Mouse (Mus musculus): Measurements from ENCODE around the gene Aplnr. TPM values are rescaled to one million over a fixed set of nuclear protein-coding genes. Genes with fewer than 3 reads are reported as not detected.

Aplnr gene
- polyA plus RNA-seq, 1 experiment = not detected

DNA sequence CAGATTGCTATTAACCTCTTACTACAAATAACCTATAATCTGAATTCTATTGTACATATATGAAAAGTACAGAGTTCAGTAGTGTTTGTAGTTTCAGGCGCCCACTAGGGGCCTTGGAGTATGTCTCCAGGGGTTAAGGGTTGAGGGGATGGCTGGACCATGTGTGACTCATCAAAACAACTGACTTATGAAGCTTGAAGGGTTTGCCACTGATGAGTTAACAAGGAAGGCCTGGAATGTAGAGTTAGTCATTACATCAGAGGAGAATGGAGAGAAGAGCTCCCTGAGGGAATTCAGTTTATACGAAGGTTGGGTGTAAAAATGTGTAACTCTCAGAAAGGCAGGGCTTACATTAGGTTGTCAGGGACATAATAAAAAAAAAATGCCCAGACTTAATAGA, 38.0 kb upstream of the Aplnr start:
- no peaks in the 10 kb centered on the region for H3K79me2 ChIP-seq (ENCODE audit: control insufficient read depth, insufficient read depth)
- TF ChIP-seq CTCF (IDR thresholded peaks at IDR 0.05; ENCODE audit: control insufficient read depth, insufficient read depth, insufficient read length) (no peak), USF1 (IDR thresholded peaks at IDR 0.05; ENCODE audit: low read depth) (no peak), MYOG (IDR thresholded peaks at IDR 0.05; ENCODE audit: control insufficient read depth, extremely low read depth, insufficient read length) (no peak), MYOD1 (IDR thresholded peaks at IDR 0.05; ENCODE audit: control insufficient read depth, insufficient read length, low read depth) (no peak), CEBPB (IDR thresholded peaks at IDR 0.05; ENCODE audit: low read depth) (peak; percentile 50), FOSL1 (IDR thresholded peaks at IDR 0.05; ENCODE audit: insufficient read depth, low read length, poor library complexity, severe bottlenecking) (peak; percentile 58), MAX (IDR thresholded peaks at IDR 0.05) (no peak)
- H3K4me3 ChIP-seq (ENCODE audit: insufficient read depth, poor library complexity, severe bottlenecking) = no peak overlapping the region
- no peak overlapping the region for H3ac ChIP-seq (ENCODE audit: control insufficient read depth, insufficient read length, low read depth)
- no peaks in the 10 kb centered on the region for H3K27me3 ChIP-seq (ENCODE audit: control insufficient read depth, insufficient read depth, insufficient read length)
- H3K79me3 ChIP-seq (ENCODE audit: low read depth) = no peaks in the 10 kb centered on the region
- H3K36me3 ChIP-seq (ENCODE audit: control insufficient read depth, insufficient read depth) = no peaks in the 10 kb centered on the region

DNA sequence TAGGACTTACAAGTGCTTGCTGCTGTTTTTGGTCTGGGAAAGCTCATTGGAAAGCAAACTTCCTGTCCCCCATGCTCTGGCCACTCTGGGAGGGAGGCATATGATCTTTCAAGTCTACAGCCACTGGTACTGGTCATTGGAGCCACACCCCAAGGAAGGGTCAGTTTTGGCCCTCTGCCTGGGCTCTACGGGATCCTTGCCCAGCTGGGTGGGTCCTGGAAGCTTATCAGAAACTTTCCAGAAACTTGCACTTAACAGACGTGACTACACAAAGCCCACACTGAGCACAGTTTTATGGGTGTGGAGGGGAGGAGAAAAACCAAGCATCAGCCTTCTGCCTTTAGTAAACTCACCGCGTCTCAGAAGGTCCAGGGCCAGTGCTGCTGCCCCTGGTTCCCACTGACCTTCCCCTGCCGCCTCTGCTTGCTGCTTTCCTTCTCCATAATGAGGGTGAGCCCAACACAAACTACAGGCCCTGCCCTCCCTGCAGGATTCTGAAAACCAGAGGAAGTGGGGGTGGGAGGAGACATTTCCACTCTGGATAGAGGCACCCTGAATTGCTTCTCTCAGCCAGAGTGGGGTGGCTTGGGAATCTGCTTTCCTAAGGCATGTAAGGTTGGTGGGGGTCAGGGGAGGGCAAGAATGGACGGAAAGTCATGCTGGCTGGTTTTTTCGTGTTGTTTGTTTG, 37.1 kb upstream of the Aplnr start:
- TF ChIP-seq MAX (IDR thresholded peaks at IDR 0.05) (peak; percentile 43), CEBPB (IDR thresholded peaks at IDR 0.05; ENCODE audit: low read depth) (no peak)
- H3K27me3 ChIP-seq (ENCODE audit: control insufficient read depth, insufficient read depth, insufficient read length) = no peaks in the 10 kb centered on the region
- H3K79me3 ChIP-seq (ENCODE audit: low read depth) = no peaks in the 10 kb centered on the region
- no peaks in the 10 kb centered on the region for H3K79me2 ChIP-seq (ENCODE audit: control insufficient read depth, insufficient read depth)
- H3ac ChIP-seq (ENCODE audit: control insufficient read depth, insufficient read length, low read depth) = peak overlapping the region; percentile 30
- no peak overlapping the region for H3K4me3 ChIP-seq (ENCODE audit: insufficient read depth, poor library complexity, severe bottlenecking)
- H3K36me3 ChIP-seq (ENCODE audit: control insufficient read depth, insufficient read depth) = no peaks in the 10 kb centered on the region

DNA sequence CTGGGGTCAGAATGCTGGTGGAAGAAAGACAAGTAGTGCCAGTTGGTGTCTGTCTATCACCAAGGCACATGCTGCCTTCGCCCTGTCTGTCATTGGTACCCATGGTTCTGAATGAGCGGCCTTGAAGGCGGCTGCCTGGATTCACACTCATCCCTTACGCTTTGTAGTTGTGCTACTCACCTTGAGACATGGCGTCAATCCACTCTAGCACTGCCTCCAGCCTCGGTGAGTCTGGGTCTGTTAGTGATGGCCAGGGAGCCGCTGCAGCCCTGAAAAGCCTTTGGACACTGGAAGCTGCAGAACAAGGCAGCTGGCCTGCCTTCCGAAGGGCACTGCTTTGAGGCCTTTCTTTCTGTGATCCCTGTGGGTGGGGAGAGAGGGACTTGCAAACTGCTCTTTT, 32.8 kb upstream of the Aplnr start:
- Histone ChIP-seq H3K36me3 (ENCODE audit: control insufficient read depth, insufficient read depth) (no peaks in the 10 kb centered on the region), H3K4me3 (ENCODE audit: insufficient read depth, poor library complexity, severe bottlenecking) (no peak overlapping the region), H3ac (ENCODE audit: control insufficient read depth, insufficient read length, low read depth) (no peak overlapping the region), H3K27me3 (ENCODE audit: control insufficient read depth, insufficient read depth, insufficient read length) (no peaks in the 10 kb centered on the region), H3K79me3 (ENCODE audit: low read depth) (no peaks in the 10 kb centered on the region), H3K79me2 (ENCODE audit: control insufficient read depth, insufficient read depth) (no peaks in the 10 kb centered on the region)
- TF ChIP-seq MAX (IDR thresholded peaks at IDR 0.05) = no peak
- no peak for TF ChIP-seq CTCF (IDR thresholded peaks at IDR 0.05; ENCODE audit: control insufficient read depth, insufficient read depth, insufficient read length)
- no peak for TF ChIP-seq CEBPB (IDR thresholded peaks at IDR 0.05; ENCODE audit: low read depth)
- TF ChIP-seq FOSL1 (IDR thresholded peaks at IDR 0.05; ENCODE audit: insufficient read depth, low read length, poor library complexity, severe bottlenecking) = no peak
- TF ChIP-seq USF1 (IDR thresholded peaks at IDR 0.05; ENCODE audit: low read depth) = no peak
- no peak for TF ChIP-seq MYOG (IDR thresholded peaks at IDR 0.05; ENCODE audit: control insufficient read depth, extremely low read depth, insufficient read length)
- no peak for TF ChIP-seq MYOD1 (IDR thresholded peaks at IDR 0.05; ENCODE audit: control insufficient read depth, insufficient read length, low read depth)

DNA sequence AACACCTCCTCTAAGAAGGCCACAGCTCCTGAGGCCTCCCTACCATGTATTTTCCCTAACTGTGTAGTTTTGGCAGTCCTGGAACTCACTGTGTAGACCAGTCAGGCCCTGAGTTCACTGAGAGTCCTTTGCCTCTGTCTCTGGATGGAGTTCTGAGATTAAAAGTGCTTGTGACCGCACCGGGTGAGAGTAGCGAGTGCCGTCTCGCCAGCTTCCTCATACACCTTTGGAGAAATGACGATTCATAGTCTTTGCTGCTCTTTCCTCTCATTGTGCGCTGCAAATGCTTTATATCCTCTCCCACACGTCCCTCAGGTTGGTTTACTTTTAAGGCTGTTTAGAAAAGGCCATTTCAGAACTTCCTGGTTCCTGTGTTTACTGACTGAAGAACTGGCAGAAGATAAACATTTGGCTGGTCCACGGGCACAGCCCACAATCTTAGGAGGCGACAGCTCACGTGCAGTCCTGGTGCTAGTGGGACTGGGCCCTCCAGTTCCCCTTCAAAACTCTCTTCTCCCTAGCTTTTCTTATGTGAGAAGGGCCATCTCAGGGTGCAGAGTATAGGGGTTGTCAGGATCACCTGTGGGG, 30.5 kb upstream of the Aplnr start:
- Histone ChIP-seq H3K27me3 (ENCODE audit: control insufficient read depth, insufficient read depth, insufficient read length) (no peaks in the 10 kb centered on the region), H3K79me3 (ENCODE audit: low read depth) (no peaks in the 10 kb centered on the region), H3K4me3 (ENCODE audit: insufficient read depth, poor library complexity, severe bottlenecking) (no peak overlapping the region), H3ac (ENCODE audit: control insufficient read depth, insufficient read length, low read depth) (no peak overlapping the region), H3K36me3 (ENCODE audit: control insufficient read depth, insufficient read depth) (no peaks in the 10 kb centered on the region), H3K79me2 (ENCODE audit: control insufficient read depth, insufficient read depth) (no peaks in the 10 kb centered on the region)
- TF ChIP-seq FOSL1 (IDR thresholded peaks at IDR 0.05; ENCODE audit: insufficient read depth, low read length, poor library complexity, severe bottlenecking) = no peak
- no peak for TF ChIP-seq CTCF (IDR thresholded peaks at IDR 0.05; ENCODE audit: control insufficient read depth, insufficient read depth, insufficient read length)
- no peak for TF ChIP-seq MYOG (IDR thresholded peaks at IDR 0.05; ENCODE audit: control insufficient read depth, extremely low read depth, insufficient read length)

DNA sequence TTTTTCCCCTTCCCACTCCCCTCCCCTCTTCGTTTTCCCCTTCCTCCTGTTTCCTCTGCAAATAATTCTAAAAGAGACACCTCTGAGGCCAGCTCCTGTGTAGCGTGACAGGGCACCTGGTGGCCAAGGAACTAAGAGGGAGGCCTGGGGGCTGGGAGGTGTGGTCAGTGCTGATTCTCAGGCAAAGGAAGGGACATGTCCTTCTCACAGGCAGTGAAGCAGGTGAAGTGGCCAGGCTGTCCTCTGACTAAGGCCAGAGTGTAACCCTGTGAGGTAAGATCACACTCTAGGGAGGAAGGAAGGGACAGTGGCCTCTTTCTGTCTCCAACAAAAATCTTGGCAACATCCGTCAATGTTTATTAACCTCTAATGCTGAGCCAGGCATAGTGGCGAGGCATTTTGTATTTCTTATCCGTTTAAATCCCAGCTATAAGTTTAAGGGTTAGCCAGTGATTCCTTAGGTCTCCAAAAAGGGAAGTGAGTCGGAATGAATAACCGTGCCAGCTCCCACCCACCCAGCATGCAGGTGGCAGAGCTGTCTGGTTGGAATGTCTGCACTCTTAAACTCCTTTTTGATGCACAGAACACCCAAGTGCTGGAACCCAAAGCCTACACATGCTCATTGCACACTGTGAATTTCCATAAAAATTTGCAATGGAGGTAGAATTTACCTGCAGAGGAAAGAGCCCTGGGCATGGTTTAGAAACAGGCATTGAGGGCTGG, 29.8 kb upstream of the Aplnr start:
- TF ChIP-seq FOSL1 (IDR thresholded peaks at IDR 0.05; ENCODE audit: insufficient read depth, low read length, poor library complexity, severe bottlenecking) (no peak), CTCF (IDR thresholded peaks at IDR 0.05; ENCODE audit: control insufficient read depth, insufficient read depth, insufficient read length) (no peak), MYOG (IDR thresholded peaks at IDR 0.05; ENCODE audit: control insufficient read depth, extremely low read depth, insufficient read length) (no peak), MYOD1 (IDR thresholded peaks at IDR 0.05; ENCODE audit: control insufficient read depth, insufficient read length, low read depth) (no peak), MAX (IDR thresholded peaks at IDR 0.05) (no peak), USF1 (IDR thresholded peaks at IDR 0.05; ENCODE audit: low read depth) (no peak)
- H3K36me3 ChIP-seq (ENCODE audit: control insufficient read depth, insufficient read depth) = no peaks in the 10 kb centered on the region

More for the DNA sequence above, 29.8 kb upstream of the Aplnr start:
- Histone ChIP-seq H3K79me3 (ENCODE audit: low read depth) (no peaks in the 10 kb centered on the region), H3K79me2 (ENCODE audit: control insufficient read depth, insufficient read depth) (no peaks in the 10 kb centered on the region), H3ac (ENCODE audit: control insufficient read depth, insufficient read length, low read depth) (no peak overlapping the region), H3K27me3 (ENCODE audit: control insufficient read depth, insufficient read depth, insufficient read length) (no peaks in the 10 kb centered on the region), H3K4me3 (ENCODE audit: insufficient read depth, poor library complexity, severe bottlenecking) (no peak overlapping the region)
